ENCODE assay signal across 14 mouse cellular contexts in the genomic region with DNA sequence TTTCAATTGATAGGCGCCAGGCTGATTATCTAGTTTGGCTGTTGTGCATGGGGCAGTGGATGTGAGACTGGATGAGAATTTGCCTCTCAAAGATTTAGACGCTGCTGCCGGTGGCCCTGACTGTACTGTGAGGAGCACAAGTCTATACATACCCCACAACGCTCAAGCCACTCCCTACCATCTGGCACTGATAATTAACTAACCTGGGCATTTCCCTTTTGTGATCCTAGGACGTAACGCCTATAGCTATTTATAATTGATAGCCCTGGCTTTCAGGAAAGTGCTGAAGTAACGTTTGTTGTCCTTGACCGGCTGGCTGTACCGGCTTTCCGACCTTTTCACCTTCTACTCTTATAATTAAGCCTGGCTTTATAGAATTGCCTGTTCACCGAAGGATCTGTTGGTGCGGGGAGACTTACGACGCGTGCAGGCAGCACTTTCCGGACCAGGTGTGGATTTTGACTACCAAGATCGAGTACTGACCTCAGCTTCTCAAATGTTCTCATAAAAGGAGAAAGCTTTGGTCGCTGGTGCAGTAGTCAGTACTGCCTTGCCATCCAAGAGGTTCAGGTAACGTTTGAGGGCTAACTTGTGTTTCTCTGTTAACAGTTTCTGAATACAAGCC.
DNase-seq lines count a peak whose midpoint lies in the region; ATAC-seq lines count a peak whose summit lies in the region.
"Had no signal": no experiment of that assay in that cellular context is flagged by ENCODE, and none has a peak within 500 bp of the region (broad histone marks: within the 10 kb centered on the region; RNA-seq: fewer than 3 reads in every experiment).

No protein-coding gene starts in this region.

- 0 out of 2 replicates have a peak, but pooled peaks cover 4% of the 10 kb centered on the region for H3K27me3 ChIP-seq in hindbrain, embryonic 13.5 days
- H3K27me3 ChIP-seq in hindbrain, embryonic 12.5 days: no peaks in the 10 kb centered on the region
- no peaks in the 10 kb centered on the region; the same call in 1 of the 2 replicates for H3K27me3 ChIP-seq in intestine, embryonic 16.5 days (replicated peaks; ENCODE audit: control insufficient read depth, insufficient read depth, low read length)
- H3K27me3 ChIP-seq in neural tube, embryonic 12.5 days (replicated peaks): no peaks in the 10 kb centered on the region
- H3K27me3 ChIP-seq: lung, embryonic 15.5 days had no signal

- no peaks in the 10 kb centered on the region for H3K36me3 ChIP-seq in hindbrain, embryonic 13.5 days
- H3K36me3 ChIP-seq in hindbrain, embryonic 12.5 days: no peaks in the 10 kb centered on the region
- H3K36me3 ChIP-seq in intestine, embryonic 16.5 days (ENCODE audit: control insufficient read depth, insufficient read depth, low read length): no peaks in the 10 kb centered on the region
- no peaks in the 10 kb centered on the region for H3K36me3 ChIP-seq in neural tube, embryonic 12.5 days
- H3K36me3 ChIP-seq: lung, embryonic 15.5 days; midbrain, embryonic 12.5 days had no signal

- no peak overlapping the region for H3K4me2 ChIP-seq in hindbrain, embryonic 13.5 days
- H3K4me2 ChIP-seq in hindbrain, embryonic 12.5 days (replicated peaks): no peak overlapping the region
- H3K4me2 ChIP-seq in intestine, embryonic 16.5 days (ENCODE audit: low read depth, low read length): 0 out of 2 replicates have a peak overlapping the region, but pooled peaks have one; percentile 13
- 0 out of 2 replicates have a peak overlapping the region, but pooled peaks have one; percentile 12 for H3K4me2 ChIP-seq in neural tube, embryonic 12.5 days (replicated peaks)
- H3K4me2 ChIP-seq: lung, embryonic 15.5 days; midbrain, embryonic 12.5 days had no signal

- H3K9me3 ChIP-seq in hindbrain, embryonic 13.5 days: no peaks in the 10 kb centered on the region
- no peaks in the 10 kb centered on the region for H3K9me3 ChIP-seq in hindbrain, embryonic 12.5 days (replicated peaks)
- no peaks in the 10 kb centered on the region for H3K9me3 ChIP-seq in intestine, embryonic 16.5 days (ENCODE audit: control insufficient read depth, low read length)
- no peaks in the 10 kb centered on the region for H3K9me3 ChIP-seq in neural tube, embryonic 12.5 days
- H3K9me3 ChIP-seq: lung, embryonic 15.5 days; midbrain, embryonic 12.5 days had no signal

- intact Hi-C loops in left cerebral cortex, postnatal 14 days (cut with DNase I): no loop called here

- no peak overlapping the region for H3K27ac ChIP-seq in hindbrain, embryonic 13.5 days
- H3K27ac ChIP-seq in hindbrain, embryonic 12.5 days: no peak overlapping the region
- H3K27ac ChIP-seq in intestine, embryonic 16.5 days (ENCODE audit: low read length): no peak overlapping the region
- H3K27ac ChIP-seq in neural tube, embryonic 12.5 days: no peak overlapping the region
- H3K27ac ChIP-seq: lung, embryonic 15.5 days; midbrain, embryonic 12.5 days had no signal

- 53% methylated on average over 19 of the region's 19 CpGs for WGBS in hindbrain, embryonic 13.5 days
- 63% methylated on average over 19 of the region's 19 CpGs for WGBS in hindbrain, embryonic 12.5 days
- WGBS in intestine, embryonic 16.5 days: 36% methylated on average over 19 of the region's 19 CpGs
- 35% methylated on average over 19 of the region's 19 CpGs for WGBS in neural tube, embryonic 12.5 days

- H3K4me3 ChIP-seq in hindbrain, embryonic 13.5 days: no peak overlapping the region
- H3K4me3 ChIP-seq in hindbrain, embryonic 12.5 days: no peak overlapping the region
- no peak overlapping the region; the same call in 1 of the 2 replicates for H3K4me3 ChIP-seq in intestine, embryonic 16.5 days (ENCODE audit: low read length)
- no peak overlapping the region for H3K4me3 ChIP-seq in neural tube, embryonic 12.5 days
- H3K4me3 ChIP-seq: lung, embryonic 15.5 days; midbrain, embryonic 12.5 days had no signal

- H3K9ac ChIP-seq in hindbrain, embryonic 13.5 days: no peak overlapping the region
- no peak overlapping the region for H3K9ac ChIP-seq in hindbrain, embryonic 12.5 days
- no peak overlapping the region for H3K9ac ChIP-seq in intestine, embryonic 16.5 days (ENCODE audit: low read depth, low read length)
- H3K9ac ChIP-seq in neural tube, embryonic 12.5 days: no peak overlapping the region
- H3K9ac ChIP-seq: lung, embryonic 15.5 days; midbrain, embryonic 12.5 days had no signal

- H3K4me1 ChIP-seq in hindbrain, embryonic 13.5 days (replicated peaks): peaks cover 17% of the 10 kb centered on the region
- peaks cover 11% of the 10 kb centered on the region for H3K4me1 ChIP-seq in hindbrain, embryonic 12.5 days
- peaks cover 12% of the 10 kb centered on the region; the same call in 1 of the 2 replicates for H3K4me1 ChIP-seq in intestine, embryonic 16.5 days (ENCODE audit: control insufficient read depth, insufficient read depth, low read length)
- H3K4me1 ChIP-seq in neural tube, embryonic 12.5 days: peaks cover 16% of the 10 kb centered on the region

- DNase-seq in embryo, embryonic 10 days (ENCODE audit: low spot score): peak; percentile 23
- DNase-seq in ovary, postnatal 10 days (ENCODE audit: low spot score): no peak
- no peak for DNase-seq in left cerebral cortex, postnatal 14 days (ENCODE audit: low spot score in 2 of 2)
- DNase-seq in spleen, postnatal 14 days (ENCODE audit: low spot score in 2 of 2): no peak
- DNase-seq: adrenal gland, adult 2 months; heart, postnatal 36 days; kidney, adult 8-10 months; thymus, postnatal 36 days had no signal

- ATAC-seq in hindbrain, embryonic 13.5 days (ENCODE audit: low FRiP score): 0 out of 2 replicates have a peak, but pooled peaks have one; percentile 7
- ATAC-seq in hindbrain, embryonic 12.5 days (ENCODE audit: low FRiP score): no peak; the same call in 1 of the 2 replicates
- ATAC-seq in intestine, embryonic 16.5 days: peak; percentile 65
- 0 out of 2 replicates have a peak, but pooled peaks have one; percentile 57 for ATAC-seq in neural tube, embryonic 12.5 days (ENCODE audit: low FRiP score, low read depth)

Comparison
In these comparisons a context has a peak if more than half of its experiments do, and no peak if none do; other contexts are left out.
1. H3K4me2 ChIP-seq: peak in intestine, embryonic 16.5 days (single experiment) and neural tube, embryonic 12.5 days (single experiment); none in hindbrain, embryonic 13.5 days (single experiment) and hindbrain, embryonic 12.5 days (single experiment).